Mouse (Mus musculus): ENCODE data around the gene Mapre3.

The Mapre3 gene

GRCm38 (mm10) chr5:30886731-30887130 is 72.3 kb downstream of the Mapre3 start:
- DNase-seq = no peak

GRCm38 (mm10) chr5:30887331-30887761 is 72.9 kb downstream of the Mapre3 start:
- peak; percentile 93 for DNase-seq

GRCm38 (mm10) chr5:30887858-30888336 is 73.5 kb downstream of the Mapre3 start:
- peak; percentile 97 for DNase-seq

- peak; percentile 95 for DNase-seq
Measured at GRCm38 (mm10) chr5:30888337-30889087, 74.1 kb downstream of the Mapre3 start, which contains the start of gene Agbl5. Gene Agbl5 (plus strand): TSS chr5:30888694.

GRCm38 (mm10) chr5:30889088-30889754 is 74.8 kb downstream of the Mapre3 start:
- DNase-seq = no peak

GRCm38 (mm10) chr5:30890375-30890774 is 75.9 kb downstream of the Mapre3 start:
- no peak for DNase-seq

GRCm38 (mm10) chr5:30901860-30902259 is 87.4 kb downstream of the Mapre3 start:
- DNase-seq = no peak

- DNase-seq = peak; percentile 97
Measured at GRCm38 (mm10) chr5:30907413-30908059, 93.1 kb downstream of the Mapre3 start, which contains the start of gene Ost4. Gene Ost4 (minus strand): TSS chr5:30907788.

GRCm38 (mm10) chr5:30908426-30909299 is 94.2 kb downstream of the Mapre3 start:
- no peak for DNase-seq

- DNase-seq = no peak
Measured at GRCm38 (mm10) chr5:30909300-30909659, 94.8 kb downstream of the Mapre3 start.

GRCm38 (mm10) chr5:30909863-30910262 is 95.4 kb downstream of the Mapre3 start:
- DNase-seq = no peak

GRCm38 (mm10) chr5:30910481-30910880 is 96.0 kb downstream of the Mapre3 start:
- no peak for DNase-seq

- peak; percentile 81 for DNase-seq
Measured at GRCm38 (mm10) chr5:30912156-30912555, 97.7 kb downstream of the Mapre3 start.

- DNase-seq = peak; percentile 78
Measured at GRCm38 (mm10) chr5:30913060-30913841, 98.8 kb downstream of the Mapre3 start, which contains the start of gene Emilin1. Gene Emilin1 (plus strand): TSS chr5:30913402.

GRCm38 (mm10) chr5:30914101-30914635 is 99.7 kb downstream of the Mapre3 start:
- DNase-seq = no peak

GRCm38 (mm10) chr5:30914849-30915248 is 100.4 kb downstream of the Mapre3 start:
- no peak for DNase-seq

GRCm38 (mm10) chr5:30915456-30915855 is 101.0 kb downstream of the Mapre3 start:
- DNase-seq = no peak

Measured in retina, postnatal 1 day (tissue).